Mouse (Mus musculus) megakaryocyte, adult 5-6 weeks (primary cell): ENCODE measurements around the gene Large2. TPM values are rescaled to one million over a fixed set of nuclear protein-coding genes. Genes with fewer than 3 reads are reported as not detected.
"Not testable (repeated sequence)": the region's sequence is repeated elsewhere in the genome, so short reads cannot be mapped to it uniquely, and the experiment has no call there.

Experiments used
- ATAC-seq: 2 replicates; pipeline ENCODE4 v1.8.0; 2016; ENCODE audit warnings: mild to moderate bottlenecking, inconsistent platforms; ENCODE audit not compliant: poor library complexity, severe bottlenecking
- total RNA-seq, 2 experiments: library from RNA; stranded (forward) in 1 of 2; stranded (reverse) in 1 of 2; fragments of 153-499, 151-499 nt in 1 of 2; fragments of 221-1000, 200-1000 nt in 1 of 2; gene quantifications; 2 replicates each; pipeline versions ENCODE4 v1.2.3 to v1.2.4; 2015 to 2017

The Large2 gene
- total RNA-seq (2015): not detected in 2 replicates
- not detected in 2 replicates for total RNA-seq (2017)

- peak; percentile 34; the same call in 1 of the 2 replicates for ATAC-seq
Measured at GRCm38 (mm10) chr2:92374514-92374913, at the start of gene Large2, which contains the start of gene Pex16. TSS of gene Large2 (minus strand) at chr2:92374869. TSS of gene Pex16 (plus strand) at chr2:92374676.

- no peak for ATAC-seq
Measured at GRCm38 (mm10) chr2:92423702-92424461, 49.2 kb upstream of the Large2 start.

GRCm38 (mm10) chr2:92423156-92423555, 48.5 kb upstream of the Large2 start:
- no peak for ATAC-seq

- ATAC-seq: peak; percentile 88
Measured at GRCm38 (mm10) chr2:92422388-92423135, 47.9 kb upstream of the Large2 start.

GRCm38 (mm10) chr2:92421723-92422387, 47.2 kb upstream of the Large2 start:
- no peak for ATAC-seq

- no peak for ATAC-seq
Measured at GRCm38 (mm10) chr2:92411705-92412104, 37.0 kb upstream of the Large2 start.

- no peak for ATAC-seq
Measured at GRCm38 (mm10) chr2:92408309-92409045, 33.8 kb upstream of the Large2 start.

GRCm38 (mm10) chr2:92405687-92406086, 31.0 kb upstream of the Large2 start:
- ATAC-seq: no peak

GRCm38 (mm10) chr2:92404737-92405136, 30.1 kb upstream of the Large2 start:
- no peak for ATAC-seq

- no peak for ATAC-seq
Measured at GRCm38 (mm10) chr2:92403776-92404319, 29.2 kb upstream of the Large2 start.

GRCm38 (mm10) chr2:92402591-92403326, 28.1 kb upstream of the Large2 start:
- no peak for ATAC-seq

- no peak for ATAC-seq
Measured at GRCm38 (mm10) chr2:92401091-92401561, 26.5 kb upstream of the Large2 start, which contains the start of gene Mapk8ip1. TSS of gene Mapk8ip1 (minus strand) at chr2:92401263.

- ATAC-seq: no peak
Measured at GRCm38 (mm10) chr2:92400682-92401081, 26.0 kb upstream of the Large2 start.

- not testable (repeated sequence) for ATAC-seq
Measured at GRCm38 (mm10) chr2:92399877-92400276, 25.2 kb upstream of the Large2 start.

GRCm38 (mm10) chr2:92397436-92397835, 22.8 kb upstream of the Large2 start:
- ATAC-seq: no peak

- ATAC-seq: no peak
Measured at GRCm38 (mm10) chr2:92395535-92395934, 20.9 kb upstream of the Large2 start.

- ATAC-seq: no peak
Measured at GRCm38 (mm10) chr2:92392318-92393264, 17.9 kb upstream of the Large2 start.

GRCm38 (mm10) chr2:92391703-92392317, 17.1 kb upstream of the Large2 start:
- no peak for ATAC-seq
